Mouse (Mus musculus) left cerebral cortex, postnatal 25 days (tissue): Measurements from ENCODE around the gene Pus10. TPM values are rescaled to one million over a fixed set of nuclear protein-coding genes. Genes with fewer than 3 reads are reported as not detected.

Experiments used
- total RNA-seq, 2 experiments: library from RNA; stranded (reverse); gene quantifications; 2 replicates each; pipeline ENCODE4 v1.2.3; 2021

Pus10 gene
- total RNA-seq, 2 experiments from 2014 or later = 16.0 to 19.6 TPM

Other genes with a start within 250 kb of the Pus10 start
- gene Ahsa2, start 167.6 kb upstream of the Pus10 start, total RNA-seq = 10 to 100 TPM; 38.3 to 47.9 TPM
- gene 1700093K21Rik, start 144.5 kb upstream of the Pus10 start, total RNA-seq = not detected
- gene 0610010F05Rik, start 32.0 kb upstream of the Pus10 start, total RNA-seq = 10 to 100 TPM; 37.9 to 40.3 TPM
- 10 to 100 TPM; 25.9 to 26.5 TPM for gene Pex13, start 285 bp downstream of the Pus10 start, total RNA-seq
- 1 to 10 TPM; 3.5 to 3.8 TPM for gene Rel, start 105.3 kb downstream of the Pus10 start, total RNA-seq
- gene Papolg, start 229.6 kb downstream of the Pus10 start, total RNA-seq = 10 to 100 TPM; 19.9 to 21.6 TPM